Mouse (Mus musculus) left cerebral cortex, adult 2 months (tissue): ENCODE measurements around the gene Lsamp. TPM values are rescaled to one million over a fixed set of nuclear protein-coding genes. Genes with fewer than 3 reads are reported as not detected.
A peak's percentile ranks its signal among the peaks of the same experiment; 100 is the strongest.
"Not testable (repeated sequence)": the region's sequence is repeated elsewhere in the genome, so short reads cannot be mapped to it uniquely, and the experiment has no call there.

Experiments
- DNase-seq, 2 experiments: peaks; one replicate each; pipeline ENCODE4 v3.0.0; 2021 to 2022; ENCODE audit warnings: low spot score in 2 of 2, mixed read lengths in 1 of 2; ENCODE audit errors: extremely low spot score in 1 of 2
- H3K27ac ChIP-seq: fragments of 200-600 bp; 2 replicates; pipeline ENCODE4 v1.8.1; 2022
- H3K4me3 ChIP-seq: fragments of 200-600 bp; 2 replicates; pipeline ENCODE4 v1.8.1; 2022
- CTCF ChIP-seq: fragments of 200-600 bp; IDR thresholded peaks from 2 replicates; pipeline ENCODE4 v1.8.1; 2022; ENCODE audit warnings: antibody characterized with exemption, mild to moderate bottlenecking, moderate library complexity
- intact Hi-C: fragments of 180-260 bp; cut with DNase I; formaldehyde crosslinking; loops from one replicate; pipeline ENCODE4 v1.15.1; 2025
- total RNA-seq, 2 experiments: library from RNA; stranded (reverse); gene quantifications; 2 replicates each; pipeline ENCODE4 v1.2.3; 2021

Lsamp gene
- total RNA-seq, 2 experiments from 2014 or later = 245 to 265 TPM

DNA sequence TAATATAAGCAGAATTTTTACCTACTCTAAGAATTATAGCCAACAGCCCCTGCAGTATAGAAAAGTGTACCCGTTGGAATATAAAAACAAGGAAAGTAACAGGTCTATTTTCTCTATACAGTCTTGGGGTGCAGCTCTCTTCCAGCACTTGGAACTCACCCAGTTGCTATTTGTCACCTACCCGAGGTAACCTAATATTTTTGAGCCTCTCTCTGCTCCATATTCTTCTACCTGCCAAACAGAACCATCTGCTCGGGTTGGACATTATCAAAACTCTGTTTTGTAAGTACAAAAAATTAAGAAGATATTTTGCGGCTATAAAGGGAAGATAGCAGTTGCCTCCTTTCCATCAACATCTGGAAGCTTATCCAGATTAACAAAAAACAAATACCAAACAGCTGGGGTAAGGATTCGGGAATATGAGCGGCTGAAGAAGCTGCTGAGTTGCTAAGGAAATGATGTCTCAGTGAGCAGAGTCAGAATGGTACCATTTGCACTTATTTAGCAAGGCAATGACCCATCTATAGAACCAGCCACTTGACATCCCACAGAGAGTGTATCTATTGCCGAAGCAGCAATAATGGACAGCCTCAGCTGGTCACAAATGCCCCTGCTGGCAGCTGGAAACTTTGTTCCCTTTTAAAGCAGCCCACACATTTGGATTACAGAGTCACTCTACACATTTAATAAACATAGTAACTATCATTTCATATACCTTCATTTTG, 1957.6 kb downstream of the Lsamp start:
- no peak for DNase-seq
- TF ChIP-seq CTCF = no peak
- H3K27ac ChIP-seq = peak overlapping the region; percentile 3; the same call in 1 of the 2 replicates
- intact Hi-C loops = no loop called here
- H3K4me3 ChIP-seq = no peak overlapping the region

DNA sequence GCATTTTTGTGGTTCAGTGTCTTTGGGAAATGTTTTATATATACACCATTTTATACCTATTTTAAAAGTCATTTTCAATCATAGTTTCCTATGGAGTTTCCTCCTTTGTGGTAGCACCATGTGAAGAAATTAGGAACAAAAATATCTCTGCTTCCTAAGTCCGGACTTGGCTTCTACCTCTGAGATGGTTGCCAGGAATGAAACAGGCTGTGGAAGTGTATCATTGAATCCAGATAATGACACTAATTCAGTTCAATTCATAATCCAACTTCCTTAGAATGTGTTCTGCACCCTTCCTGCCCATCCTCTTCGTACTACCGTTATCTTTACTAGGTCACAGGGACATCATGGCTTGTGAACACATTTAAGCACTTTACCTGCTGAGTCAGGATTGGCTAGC, 1973.7 kb downstream of the Lsamp start:
- H3K4me3 ChIP-seq = no peak overlapping the region
- intact Hi-C loops = no loop called here
- TF ChIP-seq CTCF = no peak
- no peak for DNase-seq
- H3K27ac ChIP-seq = no peak overlapping the region

DNA sequence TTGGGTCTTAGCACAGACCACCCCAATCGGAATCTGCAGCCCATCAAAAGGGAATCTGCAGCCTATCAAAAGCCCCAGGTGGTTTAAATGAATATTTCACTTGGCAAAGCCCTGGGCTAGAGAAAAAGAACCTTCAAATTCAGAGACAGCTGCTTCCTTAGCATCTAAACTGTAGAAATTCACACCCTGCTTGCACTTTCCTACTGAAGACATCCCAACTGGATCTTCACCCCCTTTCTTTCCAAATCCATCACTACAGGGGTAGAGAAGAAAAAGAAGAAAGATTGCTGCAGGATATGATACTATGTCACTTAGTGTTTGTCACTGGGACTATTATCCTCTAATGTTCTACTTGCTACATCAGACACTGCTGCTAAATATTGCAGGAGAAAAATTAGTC, 1981.5 kb downstream of the Lsamp start:
- no peak for DNase-seq
- intact Hi-C loops = no loop called here
- Histone ChIP-seq H3K27ac (no peak overlapping the region; the same call in 1 of the 2 replicates), H3K4me3 (no peak overlapping the region)
- no peak; the same call in 1 of the 2 replicates for TF ChIP-seq CTCF

DNA sequence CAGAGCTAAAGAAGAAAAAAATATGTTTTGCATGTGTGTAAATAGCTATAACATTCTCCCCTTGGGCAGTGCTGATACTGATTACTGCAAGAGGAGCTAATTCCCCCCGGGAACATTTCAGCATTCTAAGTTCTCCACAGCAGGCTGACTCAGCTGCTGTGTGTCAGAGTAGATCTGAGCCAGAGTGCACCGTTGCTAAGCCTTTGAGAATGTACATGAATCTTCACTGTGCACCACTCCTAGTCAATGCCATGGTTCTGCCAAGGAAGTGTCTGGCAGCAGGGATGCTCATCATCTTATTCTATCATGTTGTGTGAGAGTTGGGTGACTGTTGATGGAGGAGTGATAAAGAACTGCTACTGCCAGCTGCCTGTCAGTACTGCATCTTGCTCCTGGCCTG, 1985.1 kb downstream of the Lsamp start:
- no peak for DNase-seq
- intact Hi-C loops = no loop called here
- Histone ChIP-seq H3K27ac (no peak overlapping the region), H3K4me3 (no peak overlapping the region)
- TF ChIP-seq CTCF = no peak

GRCm38 (mm10) chr16:41974866-41975719, 1990.9 kb downstream of the Lsamp start:
- Histone ChIP-seq H3K27ac (no peak overlapping the region), H3K4me3 (no peak overlapping the region)
- intact Hi-C loops = no loop called here
- TF ChIP-seq CTCF = no peak
- no peak for DNase-seq

- TF ChIP-seq CTCF = no peak
- intact Hi-C loops = no loop called here
- Histone ChIP-seq H3K4me3 (no peak overlapping the region), H3K27ac (no peak overlapping the region)
- no peak for DNase-seq
Measured at GRCm38 (mm10) chr16:41976897-41977296, 1992.7 kb downstream of the Lsamp start.

DNA sequence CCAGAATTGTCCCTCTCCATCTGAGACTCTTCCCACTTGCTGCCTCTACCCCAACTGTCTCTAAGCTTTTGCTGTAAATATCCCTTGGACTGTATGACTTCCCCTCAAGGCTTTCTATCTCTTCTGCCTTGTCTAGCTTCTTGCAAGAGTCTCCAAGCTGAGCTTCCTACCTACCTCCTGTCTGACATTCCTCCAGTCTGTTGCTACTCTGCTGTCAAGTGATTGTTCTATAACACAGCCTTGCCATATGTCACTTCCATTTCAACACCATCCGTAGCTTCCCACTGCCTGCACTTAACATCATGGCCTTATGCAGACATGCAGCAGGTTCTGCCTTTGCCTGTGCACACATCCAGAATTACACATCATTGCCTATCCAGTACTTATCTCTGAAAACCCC, 2012.8 kb downstream of the Lsamp start:
- no peak overlapping the region for H3K4me3 ChIP-seq
- intact Hi-C loops = loop anchor here (2.0 to 5.0 kb wide), 2 partner anchors 58 to 250 kb away; no protein-coding TSS in a partner anchor
- TF ChIP-seq CTCF = no peak
- no peak for DNase-seq
- H3K27ac ChIP-seq = peak overlapping the region; percentile 40; the same call in 1 of the 2 replicates

- Histone ChIP-seq H3K4me3 (peak overlapping the region; percentile 30; the same call in 1 of the 2 replicates), H3K27ac (peak overlapping the region; percentile 45)
- no peak for DNase-seq
- intact Hi-C loops = no loop called here
- no peak for TF ChIP-seq CTCF
Measured at GRCm38 (mm10) chr16:42002925-42003324, 2018.8 kb downstream of the Lsamp start.

DNA sequence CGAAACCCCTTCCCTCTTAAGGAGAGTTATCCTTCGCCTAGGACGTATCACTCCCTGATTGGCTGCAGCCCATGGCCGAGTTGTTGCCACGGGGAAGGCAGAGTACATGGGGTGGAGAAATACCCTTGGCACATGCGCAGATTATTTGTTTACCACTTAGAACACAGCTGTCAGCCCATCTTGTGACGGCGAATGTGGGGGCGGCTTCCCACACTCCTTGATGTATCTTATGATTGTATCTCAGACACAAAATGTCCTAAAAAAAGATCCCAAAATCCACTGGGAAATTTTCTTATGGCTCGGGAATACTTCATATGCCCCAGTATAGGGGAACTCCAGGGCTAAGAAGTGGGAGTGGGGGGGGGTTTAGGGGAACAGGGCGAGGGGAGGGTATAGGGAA, 2019.3 kb downstream of the Lsamp start:
- H3K27ac ChIP-seq = peak overlapping the region; percentile 48
- H3K4me3 ChIP-seq, intact Hi-C loops: not testable (repeated sequence)
- DNase-seq = peak in 1 of 2 experiments; percentile 40

- no peak for TF ChIP-seq CTCF
- DNase-seq = no peak
- intact Hi-C loops = no loop called here
- Histone ChIP-seq H3K27ac (peak overlapping the region; percentile 48), H3K4me3 (no peak overlapping the region)
Measured at GRCm38 (mm10) chr16:42004166-42004565, 2020.0 kb downstream of the Lsamp start.

DNA sequence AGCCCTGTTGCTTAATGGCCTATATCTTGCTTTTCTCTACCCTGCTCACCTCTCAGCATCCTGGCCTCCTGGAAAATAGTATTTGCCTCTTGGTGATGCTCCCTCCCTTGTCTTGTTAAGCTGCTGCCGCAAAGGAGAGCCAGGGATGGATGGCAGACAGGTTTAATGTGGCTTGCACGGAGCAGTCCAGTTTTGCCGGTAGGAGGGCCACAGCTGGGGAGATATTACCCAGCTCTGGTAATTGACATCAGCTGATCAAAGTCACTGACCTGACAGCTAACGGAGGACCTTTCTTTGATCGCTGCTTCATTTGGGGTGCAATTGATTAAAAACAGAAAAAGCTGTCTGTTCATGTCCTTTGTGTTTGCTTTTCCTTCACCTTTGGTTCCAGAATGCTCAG, 2030.8 kb downstream of the Lsamp start:
- no peak overlapping the region for H3K27ac ChIP-seq
- no peak overlapping the region for H3K4me3 ChIP-seq
- no peak for DNase-seq
- intact Hi-C loops = no loop called here
- no peak for TF ChIP-seq CTCF

DNA sequence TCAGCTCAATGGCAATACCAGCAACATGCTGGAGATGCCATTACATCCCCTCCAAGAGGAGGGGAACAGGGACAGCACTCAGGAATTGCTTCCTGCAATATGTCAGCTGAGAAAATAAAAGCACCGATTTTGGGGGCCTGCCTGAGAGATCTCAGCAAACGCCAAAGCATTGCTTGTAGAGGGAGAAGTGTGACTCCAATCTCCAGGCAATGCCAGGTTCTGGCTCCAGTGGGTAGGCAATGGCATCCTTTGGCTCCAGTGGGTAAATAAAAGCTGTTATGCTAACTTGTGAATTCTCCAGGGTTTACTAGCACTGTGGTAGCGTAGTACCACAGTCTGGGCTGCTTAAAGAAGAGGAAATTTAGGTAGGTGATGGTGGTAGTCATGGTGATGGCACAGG, 2031.3 kb downstream of the Lsamp start:
- DNase-seq = no peak
- no peak overlapping the region for H3K27ac ChIP-seq
- H3K4me3 ChIP-seq = no peak overlapping the region
- TF ChIP-seq CTCF = no peak
- intact Hi-C loops = no loop called here
